Mouse (Mus musculus) NIH3T3 (cell line): ENCODE results near the gene Nup188.

ENCODE experiments used
- DNase-seq: peaks from one replicate; pipeline ENCODE4 v3.0.0-alpha.2; 2012; ENCODE audit warnings: low read depth

The Nup188 gene

DNA sequence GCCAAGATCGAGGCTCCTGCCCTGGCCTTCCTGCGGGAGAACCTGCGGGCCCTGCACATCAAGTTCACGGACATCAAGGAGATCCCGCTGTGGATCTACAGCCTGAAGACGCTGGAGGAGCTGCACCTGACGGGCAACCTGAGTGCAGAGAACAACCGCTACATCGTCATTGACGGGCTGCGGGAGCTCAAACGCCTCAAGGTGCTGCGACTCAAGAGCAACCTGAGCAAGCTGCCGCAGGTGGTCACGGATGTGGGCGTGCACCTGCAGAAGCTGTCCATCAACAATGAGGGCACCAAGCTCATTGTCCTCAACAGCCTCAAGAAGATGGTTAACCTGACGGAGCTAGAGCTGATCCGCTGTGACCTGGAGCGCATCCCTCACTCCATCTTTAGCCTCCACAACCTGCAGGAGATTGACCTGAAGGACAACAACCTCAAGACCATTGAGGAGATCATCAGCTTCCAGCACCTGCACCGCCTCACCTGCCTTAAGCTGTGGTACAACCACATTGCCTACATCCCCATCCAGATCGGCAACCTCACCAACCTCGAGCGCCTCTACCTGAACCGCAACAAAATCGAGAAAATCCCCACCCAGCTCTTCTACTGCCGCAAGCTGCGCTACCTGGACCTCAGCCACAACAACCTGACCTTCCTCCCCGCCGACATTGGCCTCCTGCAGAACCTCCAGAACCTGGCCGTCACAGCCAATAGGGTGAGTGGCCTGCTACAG lies 29.4 kb upstream of the Nup188 start:
- no peak for DNase-seq

DNA sequence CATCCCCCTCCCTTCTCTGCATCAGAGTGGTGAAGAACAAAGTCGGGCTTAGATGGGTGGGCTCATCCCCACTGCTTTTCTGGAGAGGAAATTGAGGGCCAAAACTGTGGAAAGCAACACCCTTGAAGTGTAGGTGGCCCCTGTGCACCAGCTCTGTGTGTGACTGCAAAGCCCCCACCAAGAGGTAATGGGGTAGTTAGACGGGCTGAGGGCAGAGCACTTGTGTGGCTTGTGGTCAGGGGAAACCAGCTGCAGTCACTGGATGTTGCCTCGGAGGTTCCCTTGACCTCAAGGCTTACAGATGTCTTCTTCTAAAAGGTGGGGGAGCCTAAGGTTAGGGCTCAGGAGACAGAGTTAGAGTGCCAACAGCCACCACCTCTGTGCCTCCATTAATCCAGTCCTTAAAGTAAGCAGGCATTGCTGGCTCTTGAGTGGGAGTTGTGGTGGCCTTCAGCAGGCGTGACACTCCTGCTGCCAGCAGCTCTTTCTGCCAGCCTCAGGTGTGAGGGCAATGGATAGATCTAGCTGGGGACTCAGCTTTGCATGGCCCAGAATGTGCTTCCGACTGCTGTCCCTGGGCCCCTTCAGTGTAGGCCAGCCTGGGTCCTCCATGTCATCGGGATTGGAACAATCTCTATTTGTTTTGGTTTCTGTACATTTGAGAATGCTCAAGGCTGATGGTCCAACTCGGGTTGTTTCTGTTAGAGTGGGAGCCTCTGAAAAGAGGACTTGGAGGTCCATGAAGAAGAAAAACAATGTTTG lies 28.3 kb upstream of the Nup188 start:
- DNase-seq, result no peak

DNA sequence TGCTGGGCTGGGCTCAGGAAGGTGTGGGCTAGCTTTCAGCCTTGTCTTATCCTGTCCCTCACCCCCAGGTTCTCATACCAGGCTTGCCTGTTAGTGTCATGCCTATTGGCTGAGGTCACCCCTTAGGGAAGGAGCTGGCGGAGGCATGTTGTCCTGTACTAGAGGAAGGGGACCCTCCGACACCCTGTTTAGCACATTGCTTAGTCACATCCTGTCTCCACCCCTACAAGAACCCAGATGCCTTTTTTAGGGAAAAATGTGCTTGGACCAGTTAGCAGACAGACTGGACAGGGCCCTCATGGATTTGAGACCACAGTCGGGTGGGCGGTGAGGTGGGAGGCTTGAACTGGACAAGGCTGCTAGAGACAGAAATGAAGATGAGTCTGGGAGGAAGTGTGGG lies 27.6 kb upstream of the Nup188 start:
- peak; percentile 60 for DNase-seq

DNA sequence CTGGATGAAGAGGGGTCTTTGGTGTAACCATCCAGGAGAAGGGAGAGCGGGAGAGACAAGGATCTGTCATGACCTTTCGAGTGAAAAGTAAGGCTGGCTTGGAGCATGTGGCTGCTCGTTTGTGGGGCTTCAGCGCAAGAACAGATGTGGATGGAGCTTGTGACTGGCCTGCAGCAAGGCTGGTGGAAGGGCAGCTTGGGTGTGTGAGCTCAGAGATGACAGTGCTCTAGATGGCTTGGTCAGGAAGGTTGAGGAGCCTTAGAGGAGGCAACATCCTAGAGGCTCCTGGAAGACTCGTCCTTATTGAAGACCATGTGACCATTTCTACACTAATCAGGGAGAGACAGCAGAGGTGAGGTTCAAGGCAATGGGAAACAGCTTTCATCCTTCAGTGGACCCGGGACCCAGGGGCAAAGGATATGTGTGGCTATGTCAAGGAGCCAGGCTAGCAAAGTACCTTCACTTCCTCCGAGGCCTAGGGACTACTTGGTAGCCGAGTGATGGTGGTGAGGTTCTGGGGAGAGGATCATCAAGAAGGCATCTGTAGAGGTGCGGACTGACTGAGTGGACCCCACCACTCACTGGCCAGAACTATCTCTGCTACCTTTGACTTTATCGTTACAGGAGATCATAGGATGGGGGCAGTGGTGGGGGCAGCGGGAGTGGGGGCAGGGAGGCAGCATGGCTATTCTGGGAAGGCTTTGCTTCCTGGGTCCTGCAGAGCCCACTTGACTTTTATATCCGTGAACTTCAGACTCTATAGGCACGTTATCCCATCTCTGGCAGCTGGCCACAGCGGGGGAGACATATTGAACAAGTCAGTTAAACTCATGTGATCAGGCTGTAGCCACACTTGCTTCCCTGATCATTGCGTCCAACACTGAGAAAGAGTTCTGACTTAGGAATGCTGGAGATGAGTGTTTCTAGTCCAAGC lies 26.8 kb upstream of the Nup188 start:
- DNase-seq, result no peak

DNA sequence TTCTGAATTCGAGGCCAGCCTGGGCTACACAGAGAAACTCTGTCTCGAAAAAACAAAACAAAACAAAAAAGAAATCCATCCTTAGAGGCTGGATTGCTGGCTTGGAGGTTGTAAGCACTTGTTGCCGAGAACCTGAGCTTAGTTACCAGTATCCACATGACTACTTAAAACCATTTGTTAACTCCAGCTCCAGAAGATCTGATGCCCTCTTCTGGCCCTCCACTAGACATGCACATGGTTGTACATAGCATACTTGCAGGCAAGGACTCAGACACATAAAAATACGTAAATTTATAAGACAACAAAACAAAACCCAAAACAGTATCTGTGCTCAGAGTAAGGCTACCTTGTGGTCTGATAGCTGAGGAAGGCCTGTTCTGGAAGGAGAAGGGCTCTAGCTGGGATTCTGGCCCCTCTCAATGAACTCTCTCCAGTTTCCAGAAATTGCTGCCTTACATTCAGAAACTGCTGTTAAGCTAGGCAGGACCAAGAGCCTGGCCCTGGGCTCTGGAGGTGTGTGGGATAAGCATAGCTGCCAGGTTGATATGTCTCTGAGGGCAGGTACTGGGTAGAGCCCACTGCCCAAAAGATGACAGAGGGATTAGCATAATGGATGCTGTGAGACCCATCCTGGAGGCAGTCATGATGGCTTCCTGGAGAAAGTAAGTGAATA lies 25.0 kb upstream of the Nup188 start:
- DNase-seq, result no peak

DNA sequence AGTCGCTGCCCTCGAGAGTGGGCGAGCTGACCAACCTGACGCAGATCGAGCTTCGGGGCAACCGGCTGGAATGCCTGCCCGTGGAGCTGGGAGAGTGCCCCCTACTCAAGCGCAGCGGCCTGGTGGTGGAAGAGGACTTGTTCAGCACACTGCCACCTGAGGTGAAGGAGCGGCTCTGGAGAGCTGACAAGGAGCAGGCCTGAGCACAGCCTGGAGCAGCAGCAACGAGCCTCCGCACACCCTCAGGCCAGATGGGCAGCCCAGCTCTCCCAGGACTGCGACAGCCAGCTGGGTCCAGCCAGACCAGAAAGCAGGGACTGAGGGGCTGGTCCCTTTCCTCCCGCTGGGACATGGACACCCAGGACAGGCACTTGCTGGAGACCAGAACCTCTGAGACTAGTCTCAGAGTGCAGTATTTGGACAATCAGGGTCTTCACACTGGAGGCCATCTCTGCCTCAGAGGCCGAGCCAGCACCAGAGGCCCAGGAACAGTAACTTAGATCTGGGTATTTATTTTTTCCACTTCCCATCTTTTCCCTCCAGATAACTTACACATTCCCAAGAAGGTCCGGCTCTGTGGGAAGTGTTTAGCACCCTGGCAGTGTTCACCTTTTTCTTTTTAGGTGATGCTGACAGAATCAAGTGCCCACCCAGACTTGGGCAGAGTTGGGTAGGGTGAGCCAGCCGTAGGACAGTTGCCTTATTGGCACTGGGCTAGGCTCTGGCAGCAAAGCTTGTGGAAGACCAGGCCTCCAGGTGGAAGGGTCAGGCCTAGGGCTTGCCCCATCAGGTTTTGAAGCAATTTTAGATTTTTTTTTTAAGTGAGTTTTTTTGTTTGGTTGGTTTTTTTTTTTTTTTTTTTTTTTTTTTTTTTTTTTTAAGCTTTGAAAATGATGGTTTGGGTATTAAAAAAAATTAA lies 24.0 kb upstream of the Nup188 start:
- DNase-seq, result no peak

DNA sequence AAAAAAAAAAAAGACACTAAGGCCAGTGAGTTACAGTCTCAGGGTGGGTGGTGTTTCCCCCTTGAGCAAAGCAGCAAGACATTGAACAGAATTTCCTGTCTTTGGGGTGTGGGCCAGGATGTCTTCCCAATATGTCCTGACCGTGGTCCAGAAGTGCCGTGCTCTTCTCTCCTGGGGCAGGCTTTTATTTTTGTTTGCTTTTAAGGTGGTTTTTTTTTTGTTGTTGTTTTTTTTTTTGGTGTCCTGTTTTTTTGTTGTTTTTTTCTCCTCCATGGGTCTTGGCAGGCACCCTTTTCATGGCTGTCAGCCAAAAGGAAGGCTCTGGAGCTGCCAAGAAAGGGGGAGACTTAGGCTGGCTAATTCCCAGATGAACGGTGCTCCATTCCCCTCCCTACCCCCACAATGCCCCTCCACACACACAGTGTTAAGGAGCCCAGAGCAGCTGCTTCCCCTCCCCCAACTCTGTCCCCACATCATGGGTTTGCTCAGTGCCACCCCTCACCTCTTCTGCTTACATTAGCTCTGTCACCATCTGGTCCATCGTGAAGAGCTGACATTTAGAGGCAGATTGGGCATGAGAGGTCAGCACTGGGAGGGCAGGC lies 23.3 kb upstream of the Nup188 start:
- DNase-seq, result peak; percentile 67

DNA sequence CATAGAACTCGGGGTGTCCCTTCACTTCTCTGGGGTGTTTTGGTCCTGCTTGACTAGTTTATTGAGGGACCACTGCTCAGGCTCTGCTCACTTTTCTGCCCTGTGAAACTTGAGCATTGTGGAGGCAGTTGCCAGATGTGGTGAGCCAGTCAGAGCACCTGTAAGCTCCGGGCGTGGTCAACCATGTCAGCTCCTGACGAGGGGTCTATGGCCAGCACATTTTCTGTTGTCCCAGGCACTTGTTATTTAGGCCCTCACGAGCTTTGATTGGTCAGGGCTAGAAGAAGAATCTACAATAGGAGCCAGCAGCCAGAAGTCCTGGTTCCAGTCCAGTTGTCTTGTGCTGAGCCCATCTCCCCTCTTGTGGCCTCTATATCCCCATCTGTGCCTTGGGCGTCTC lies 22.4 kb upstream of the Nup188 start:
- no peak for DNase-seq

DNA sequence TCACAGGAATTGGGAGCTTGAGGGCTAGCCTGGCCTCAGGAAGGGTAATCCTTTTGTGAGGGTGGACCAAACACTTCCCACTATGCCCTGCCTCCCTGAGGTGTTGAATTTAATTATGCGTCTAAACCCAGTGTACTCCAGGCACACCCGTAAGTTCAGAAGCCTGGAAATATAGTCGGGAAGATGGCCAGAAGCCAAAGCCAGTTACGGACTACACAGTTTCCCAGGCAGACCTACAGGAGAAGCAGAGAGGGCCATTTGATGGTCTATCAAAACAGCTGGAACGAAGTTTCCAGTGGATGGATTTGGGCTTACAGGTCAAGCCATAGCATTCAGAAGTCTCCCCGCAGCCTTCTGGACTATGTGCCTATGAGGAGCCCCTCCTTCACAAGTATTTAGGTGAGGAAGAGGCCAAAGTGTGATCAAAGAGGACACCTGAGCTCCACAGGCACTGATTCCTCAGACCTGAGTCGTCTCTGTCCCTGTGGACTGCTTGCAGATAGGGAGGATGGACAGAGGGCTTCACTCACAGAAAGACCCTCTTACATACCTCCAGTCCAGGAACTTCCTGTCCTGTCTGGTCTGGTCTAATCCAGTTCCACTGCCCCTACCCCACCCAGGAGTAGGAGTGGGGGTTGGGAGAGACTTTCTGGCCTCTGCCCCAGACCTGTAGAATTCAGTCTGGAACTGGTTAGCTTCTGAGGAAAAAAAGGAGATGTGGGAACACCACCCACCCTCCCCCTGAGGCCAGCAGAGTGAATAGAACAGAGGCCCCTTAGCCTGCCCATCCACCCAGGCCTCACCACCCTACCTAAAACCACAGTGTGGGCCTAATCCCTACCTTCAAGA lies 21.3 kb upstream of the Nup188 start:
- DNase-seq, result peak; percentile 59

DNA sequence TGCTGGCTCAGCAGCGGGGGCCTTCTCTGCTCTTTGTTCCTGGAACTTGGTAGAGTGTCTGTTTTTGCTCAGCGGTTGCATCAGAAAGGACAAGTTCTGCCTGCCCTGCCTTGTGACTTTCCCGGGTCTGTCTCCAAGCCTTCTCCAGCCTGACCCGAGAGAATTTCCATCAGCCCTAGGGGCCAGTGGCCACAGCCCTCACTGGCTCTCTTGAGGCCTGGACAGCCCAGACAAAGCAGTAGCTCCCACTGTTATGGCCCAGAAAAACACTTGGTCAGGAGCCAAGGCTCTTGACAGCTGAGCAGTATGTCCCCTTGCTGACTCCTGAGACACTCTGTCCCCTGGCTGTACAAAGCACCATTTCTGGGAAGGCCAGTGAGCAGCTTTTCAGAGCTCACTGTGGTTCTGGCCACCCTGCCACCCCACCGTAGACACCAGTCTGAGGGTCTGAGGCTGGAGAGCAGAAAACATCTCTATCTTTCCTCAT lies 20.4 kb upstream of the Nup188 start, which contains the start of gene Phyhd1:
Gene Phyhd1, plus strand, starts transcription at position 437 of the 487 bp plus-strand sequence.
- peak; percentile 67 for DNase-seq

DNA sequence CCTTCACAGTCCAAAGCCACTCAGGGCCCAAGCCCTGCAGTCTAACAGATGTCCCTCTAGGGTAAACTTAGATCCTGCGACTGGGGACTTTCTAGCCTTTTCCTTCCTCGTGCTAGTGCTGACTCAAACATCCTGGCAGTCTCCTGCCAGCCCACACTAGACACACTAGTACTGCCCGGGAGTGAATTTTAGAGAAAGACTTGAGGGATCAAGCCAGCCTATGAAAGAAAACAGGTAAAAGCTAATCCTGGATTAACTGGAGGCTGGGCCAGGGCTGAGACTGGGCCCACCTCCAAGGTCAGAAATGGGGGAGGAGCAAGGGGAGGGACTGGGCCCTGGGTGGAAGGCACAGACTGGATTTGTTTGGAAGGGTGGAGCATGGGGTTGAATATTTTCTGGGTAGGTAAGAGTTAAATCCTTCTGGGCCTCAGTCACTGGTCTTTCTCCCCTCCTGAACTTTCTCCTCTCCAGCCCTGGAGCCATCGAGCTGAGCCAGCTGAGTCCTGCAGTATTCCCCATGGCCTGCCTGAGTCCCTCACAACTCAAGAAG lies 19.7 kb upstream of the Nup188 start:
- DNase-seq, result peak; percentile 90

DNA sequence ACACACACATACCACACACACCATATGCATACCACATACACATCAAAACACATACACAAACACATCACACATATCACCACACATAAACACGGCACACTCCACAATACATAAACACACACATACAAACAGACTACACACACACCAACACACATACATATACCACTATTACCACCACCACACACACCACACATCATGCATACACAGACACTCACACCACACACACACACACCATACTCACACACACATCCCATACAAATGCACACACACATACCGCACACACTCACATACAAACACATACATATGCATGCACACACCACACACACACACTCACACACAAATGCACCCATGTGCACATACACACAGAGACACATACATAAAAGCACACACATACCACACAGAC lies 18.7 kb upstream of the Nup188 start:
- no peak for DNase-seq

DNA sequence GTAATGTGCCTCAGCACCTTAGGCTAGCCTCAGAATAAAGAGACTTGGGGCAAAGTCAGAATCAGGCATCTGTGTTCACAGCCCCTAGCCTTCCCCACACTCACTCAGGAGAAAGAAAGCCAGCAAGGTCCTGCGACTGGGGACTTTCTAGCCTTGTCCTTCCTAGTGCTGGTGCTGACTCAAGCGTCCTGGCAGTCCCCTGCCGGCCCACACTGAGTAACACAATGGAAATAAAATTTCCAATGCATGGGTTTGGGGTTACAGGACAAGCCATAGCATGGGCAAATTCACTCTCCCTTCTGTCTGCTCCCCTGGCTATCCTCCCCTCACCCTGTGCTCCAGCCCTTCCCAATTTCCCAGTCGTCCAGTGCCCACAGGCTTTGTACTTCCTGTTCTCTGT lies 17.8 kb upstream of the Nup188 start:
- DNase-seq, result no peak

DNA sequence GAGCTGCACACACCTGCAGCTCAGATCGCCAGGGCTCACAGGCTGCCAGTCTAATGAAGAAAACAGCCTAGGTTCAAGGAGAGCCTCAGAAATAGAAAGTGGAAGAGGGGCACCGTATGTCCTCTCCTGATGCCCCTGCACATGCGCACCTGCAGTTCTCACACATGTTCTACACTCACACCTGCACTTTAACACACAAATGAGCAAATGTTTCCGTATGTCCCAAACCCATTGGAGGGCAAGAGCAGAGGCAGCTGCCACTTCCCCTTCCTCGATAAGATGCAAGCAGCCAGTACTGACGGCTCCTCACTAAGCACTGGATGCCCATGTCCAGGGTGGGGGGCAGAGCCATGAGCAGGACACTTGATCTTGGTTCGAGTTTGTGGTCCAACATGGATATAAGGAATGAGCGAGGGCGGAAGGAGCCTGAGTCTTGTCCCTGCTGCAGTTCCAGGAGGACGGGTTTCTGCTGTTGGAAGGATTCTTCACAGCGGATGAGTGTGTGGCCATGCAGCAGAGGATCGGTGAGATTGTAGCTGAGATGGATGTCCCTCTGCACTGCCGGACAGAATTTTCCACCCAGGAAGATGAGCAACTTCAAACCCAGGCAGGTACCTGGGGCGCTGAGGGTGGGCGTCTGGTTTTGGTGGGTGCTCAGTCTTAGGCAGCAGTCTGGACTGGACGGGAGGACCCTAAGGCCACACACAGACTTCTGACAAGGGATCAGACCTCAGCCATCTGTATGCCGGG lies 16.8 kb upstream of the Nup188 start:
- DNase-seq, result no peak

DNA sequence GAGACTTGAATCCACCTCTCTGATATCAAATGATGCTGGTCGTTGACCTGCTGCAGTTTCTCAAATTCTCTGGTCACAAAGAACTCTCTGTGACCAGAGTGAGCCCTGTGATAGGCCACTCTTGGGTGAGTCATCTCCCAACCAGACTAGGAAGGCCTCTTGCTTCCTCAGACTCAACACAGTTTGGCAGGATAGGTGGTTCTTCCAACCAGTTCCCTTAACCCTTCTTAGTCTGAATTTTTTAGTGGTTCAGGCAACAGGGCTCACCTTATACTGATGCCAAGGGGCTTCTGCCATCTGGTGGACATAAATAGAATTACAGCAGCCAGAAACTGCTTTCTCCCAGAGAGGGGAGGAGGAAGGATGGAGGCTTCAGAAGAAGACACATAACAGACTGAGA lies 16.1 kb upstream of the Nup188 start:
- DNase-seq, result peak; percentile 91

DNA sequence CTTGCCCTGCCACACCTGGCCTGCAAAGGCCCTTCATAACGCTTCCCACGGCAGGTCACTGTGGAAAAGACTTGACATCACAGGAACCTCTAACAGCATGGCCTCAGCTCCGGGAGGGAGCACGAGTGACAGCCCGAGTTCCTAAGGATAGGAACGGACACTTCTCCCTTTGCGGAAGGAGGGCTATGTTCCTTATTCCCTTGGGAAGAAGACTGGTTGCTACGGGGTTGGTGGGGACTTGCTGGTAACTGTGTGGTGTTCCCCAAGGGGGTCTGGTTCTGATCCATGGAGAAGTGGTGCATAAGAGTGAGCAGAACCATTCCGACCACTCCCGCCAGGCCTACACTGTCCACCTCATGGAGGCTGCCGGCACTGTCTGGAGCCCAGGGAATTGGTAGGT lies 5.5 kb upstream of the Nup188 start, which contains the start of gene Gm28038:
Gene Gm28038, plus strand, starts transcription at position 301 of the 400 bp plus-strand sequence.
- DNase-seq, result no peak

DNA sequence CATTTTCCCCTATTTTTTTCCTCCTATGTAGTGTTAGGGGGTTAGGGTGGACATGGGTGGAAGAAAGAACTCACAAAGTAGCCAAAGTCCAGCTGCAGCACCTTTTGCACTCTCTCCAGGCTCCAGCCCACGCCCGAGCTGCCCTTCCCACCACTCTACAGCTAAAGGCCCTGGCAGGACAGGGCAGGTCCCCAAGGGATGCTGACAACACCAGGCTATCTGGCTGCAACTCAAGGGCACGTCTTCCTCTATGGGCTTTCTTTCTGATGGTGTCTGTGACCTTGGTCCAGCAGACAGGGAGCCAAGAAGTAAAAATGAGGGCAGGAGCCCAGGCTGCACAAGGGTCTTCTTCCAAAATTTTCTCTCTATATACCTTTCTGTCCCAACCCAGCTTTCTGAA lies 4.5 kb upstream of the Nup188 start:
- DNase-seq, result no peak

DNA sequence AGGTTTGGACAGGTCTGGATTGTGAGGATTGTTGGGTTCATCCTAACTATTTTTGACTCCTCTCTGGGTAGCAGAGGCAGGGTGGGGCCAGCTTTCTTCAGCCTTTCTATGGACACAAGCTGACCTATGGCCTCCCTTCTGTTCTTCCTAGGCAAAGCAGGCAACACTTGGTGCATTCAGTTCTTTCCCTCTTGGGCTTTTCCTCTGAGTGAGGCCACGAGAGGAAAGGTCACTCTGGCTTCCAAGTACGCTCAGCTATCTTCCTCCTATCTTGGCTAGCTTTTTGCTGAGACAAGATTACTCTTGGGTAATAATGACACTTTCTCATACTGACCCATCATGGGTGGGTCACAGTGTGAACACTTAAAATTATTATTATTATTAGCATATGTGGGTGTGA lies 3.0 kb upstream of the Nup188 start:
- DNase-seq, result no peak
